Mouse (Mus musculus): ENCODE results near the gene Spata25.
"Not testable (repeated sequence)": the region's sequence is repeated elsewhere in the genome, so short reads cannot be mapped to it uniquely, and the experiment has no call there.

The Spata25 gene

GRCm38 (mm10) chr2:164855572-164855971, 27.2 kb upstream of the Spata25 start:
- in situ Hi-C loops (cut with MseI, MboI) = not testable (repeated sequence)

- in situ Hi-C loops (cut with MseI, MboI) = no loop called here
Observed at GRCm38 (mm10) chr2:164850061-164850460, 21.7 kb upstream of the Spata25 start.

- in situ Hi-C loops (cut with MseI, MboI) = no loop called here
Observed at GRCm38 (mm10) chr2:164845782-164846181, 17.4 kb upstream of the Spata25 start.

GRCm38 (mm10) chr2:164835164-164835563, 6.8 kb upstream of the Spata25 start:
- in situ Hi-C loops (cut with MseI, MboI) = no loop called here

GRCm38 (mm10) chr2:164834531-164834930, 6.2 kb upstream of the Spata25 start:
- in situ Hi-C loops (cut with MseI, MboI) = no loop called here

- in situ Hi-C loops (cut with MseI, MboI) = no loop called here
Observed at GRCm38 (mm10) chr2:164833314-164833959, 5.1 kb upstream of the Spata25 start, which contains the start of gene Neurl2. Gene Neurl2 (minus strand): TSS chr2:164833456.

GRCm38 (mm10) chr2:164832748-164833301, 4.5 kb upstream of the Spata25 start, which contains the start of gene Ctsa:
Gene Ctsa (plus strand): TSS chr2:164832873.
- in situ Hi-C loops (cut with MseI, MboI) = no loop called here

GRCm38 (mm10) chr2:164832032-164832747, 3.9 kb upstream of the Spata25 start:
- in situ Hi-C loops (cut with MseI, MboI) = no loop called here

- in situ Hi-C loops (cut with MseI, MboI) = no loop called here
Observed at GRCm38 (mm10) chr2:164831029-164831428, 2.7 kb upstream of the Spata25 start.

- in situ Hi-C loops (cut with MseI, MboI) = no loop called here
Observed at GRCm38 (mm10) chr2:164829090-164829489, 753 bp upstream of the Spata25 start.

- in situ Hi-C loops (cut with MseI, MboI) = no loop called here
Observed at GRCm38 (mm10) chr2:164827146-164827850, 1.0 kb downstream of the Spata25 start.

- in situ Hi-C loops (cut with MseI, MboI) = no loop called here
Observed at GRCm38 (mm10) chr2:164825521-164825920, 2.8 kb downstream of the Spata25 start.

- in situ Hi-C loops (cut with MseI, MboI) = no loop called here
Observed at GRCm38 (mm10) chr2:164823969-164824368, 4.4 kb downstream of the Spata25 start.

- in situ Hi-C loops (cut with MseI, MboI) = no loop called here
Observed at GRCm38 (mm10) chr2:164823181-164823585, 5.2 kb downstream of the Spata25 start.

GRCm38 (mm10) chr2:164822636-164823165, 5.6 kb downstream of the Spata25 start, which contains the start of gene Zswim1:
Gene Zswim1 (plus strand): TSS chr2:164822686.
- in situ Hi-C loops (cut with MseI, MboI) = no loop called here

GRCm38 (mm10) chr2:164821060-164821459, 7.3 kb downstream of the Spata25 start:
- in situ Hi-C loops (cut with MseI, MboI) = no loop called here

GRCm38 (mm10) chr2:164817703-164818102, 10.6 kb downstream of the Spata25 start:
- in situ Hi-C loops (cut with MseI, MboI) = no loop called here

GRCm38 (mm10) chr2:164817206-164817605, 11.1 kb downstream of the Spata25 start:
- in situ Hi-C loops (cut with MseI, MboI) = no loop called here

GRCm38 (mm10) chr2:164815821-164816220, 12.5 kb downstream of the Spata25 start:
- in situ Hi-C loops (cut with MseI, MboI) = no loop called here

GRCm38 (mm10) chr2:164815348-164815747, 13.0 kb downstream of the Spata25 start:
- in situ Hi-C loops (cut with MseI, MboI) = no loop called here

- in situ Hi-C loops (cut with MseI, MboI) = no loop called here
Observed at GRCm38 (mm10) chr2:164813557-164813956, 14.8 kb downstream of the Spata25 start.

- in situ Hi-C loops (cut with MseI, MboI) = no loop called here
Observed at GRCm38 (mm10) chr2:164806614-164807013, 21.7 kb downstream of the Spata25 start.

Data from mouse trophoblast stem cell (cell line).